Mouse (Mus musculus): Measurements from ENCODE around the gene Taf12.

- TF ChIP-seq CTCF (IDR thresholded peaks at IDR 0.05; ENCODE audit: control insufficient read depth, insufficient read depth, low read length) (no peak), POLR2A (IDR thresholded peaks at IDR 0.05; ENCODE audit: borderline replicate concordance, control insufficient read depth, low read depth, low read length) (no peak)
These were observed 33.8 kb upstream of the Taf12 start for GRCm38 (mm10) chr4:132240367-132240766.
